8 mouse cellular contexts compared by ENCODE assay signal in genomic region chr15:91752111-91752510, GRCm38 (mm10).
A peak's percentile ranks its signal among the peaks of the same experiment; 100 is the strongest.
DNase-seq lines count a peak whose midpoint lies in the region; ATAC-seq and TF ChIP-seq lines count a peak whose summit lies in the region.

No protein-coding gene starts in this region.

- H3K4me2 ChIP-seq in kidney, embryonic 16.5 days (replicated peaks; ENCODE audit: low read depth, low read length): no peak overlapping the region

- no peaks in the 10 kb centered on the region for H3K9me3 ChIP-seq in kidney, embryonic 16.5 days (ENCODE audit: low read length)

- H3K36me3 ChIP-seq in kidney, adult 2 months (ENCODE audit: control insufficient read depth, insufficient read depth, low read length): peaks cover 12% of the 10 kb centered on the region
- no peaks in the 10 kb centered on the region for H3K36me3 ChIP-seq in kidney, embryonic 16.5 days (ENCODE audit: insufficient read depth, low read length)

- H3K27me3 ChIP-seq in kidney, adult 2 months (replicated peaks; ENCODE audit: control insufficient read depth, insufficient read depth, low read length): no peaks in the 10 kb centered on the region
- H3K27me3 ChIP-seq in kidney, embryonic 16.5 days (ENCODE audit: insufficient read depth, low read length): no peaks in the 10 kb centered on the region
- no peaks in the 10 kb centered on the region for H3K27me3 ChIP-seq in cerebellum, adult 2 months (ENCODE audit: control insufficient read depth, insufficient read depth, low read length)

- peak; percentile 33; the same call in 1 of the 2 replicates for TF ChIP-seq CTCF in kidney, adult 2 months (conservative IDR thresholded peaks at IDR 0.05; ENCODE audit: insufficient read depth, insufficient read length, low read depth, low read length)
- peak; percentile 47; the same call in 1 of the 2 replicates for TF ChIP-seq CTCF in cerebellum, adult 2 months (IDR thresholded peaks at IDR 0.05; ENCODE audit: borderline replicate concordance, insufficient read depth, low read depth, low read length)

- peak; percentile 18 for DNase-seq in kidney, adult 2 months
- peak; percentile 51 for DNase-seq in R1 (ENCODE audit: low read depth, low spot score)
- DNase-seq in cerebellum, adult 2 months: peak; percentile 25 to 40
- peak; percentile 37 for DNase-seq in kidney, postnatal 10 days
- DNase-seq in lung, postnatal 10 days: peak; percentile 19
- peak; percentile 16 for DNase-seq in thymus, postnatal 0 days (ENCODE audit: low spot score)
- no peak for DNase-seq in urinary bladder, adult 18-20 months (ENCODE audit: low spot score in 2 of 2)

- no peak for ATAC-seq in kidney, embryonic 16.5 days (ENCODE audit: low FRiP score, low TSS enrichment)

- H3K4me1 ChIP-seq in kidney, adult 2 months (ENCODE audit: control insufficient read depth, insufficient read depth, low read length): no peaks in the 10 kb centered on the region
- H3K4me1 ChIP-seq in kidney, embryonic 16.5 days (ENCODE audit: insufficient read depth, low read length): 0 out of 2 replicates have a peak, but pooled peaks cover 3% of the 10 kb centered on the region
- no peaks in the 10 kb centered on the region for H3K4me1 ChIP-seq in cerebellum, adult 2 months (ENCODE audit: control insufficient read depth, insufficient read depth, low read length)

- H3K27ac ChIP-seq in kidney, adult 2 months (ENCODE audit: insufficient read depth, low read depth, low read length): no peak overlapping the region
- H3K27ac ChIP-seq in kidney, embryonic 16.5 days (ENCODE audit: low read length): no peak overlapping the region
- H3K27ac ChIP-seq in cerebellum, adult 2 months (ENCODE audit: insufficient read depth, low read length): no peak overlapping the region

- H3K9ac ChIP-seq in kidney, embryonic 16.5 days (replicated peaks; ENCODE audit: low read length): no peak overlapping the region

- no peak overlapping the region for H3K4me3 ChIP-seq in kidney, adult 2 months (ENCODE audit: insufficient read depth, low read depth, low read length)
- H3K4me3 ChIP-seq in kidney, embryonic 16.5 days (ENCODE audit: low read length): no peak overlapping the region
- no peak overlapping the region for H3K4me3 ChIP-seq in cerebellum, adult 2 months (replicated peaks; ENCODE audit: insufficient read depth, low read depth, low read length)

- no peak for TF ChIP-seq POLR2A in kidney, adult 2 months (IDR thresholded peaks at IDR 0.05; ENCODE audit: low read depth, low read length)
- TF ChIP-seq POLR2A in cerebellum, adult 2 months (IDR thresholded peaks at IDR 0.05; ENCODE audit: borderline replicate concordance, insufficient read depth, low read length): no peak

- 66% methylated on average over 12 of the region's 12 CpGs for WGBS in kidney, adult 2 months
- WGBS in kidney, embryonic 16.5 days: 60% methylated on average over 12 of the region's 12 CpGs
- WGBS in cerebellum, adult 2 months: 60% methylated on average over 12 of the region's 12 CpGs

Comparison
In these comparisons a context has a peak if more than half of its experiments do, and no peak if none do; other contexts are left out.
1. DNase-seq: peak in kidney, adult 2 months (single experiment), R1 (single experiment), cerebellum, adult 2 months (2 of 2), kidney, postnatal 10 days (single experiment), lung, postnatal 10 days (single experiment) and thymus, postnatal 0 days (single experiment); none in urinary bladder, adult 18-20 months (0 of 2).